Mouse (Mus musculus) limb, embryonic 11.5 days (tissue): ENCODE results near the gene Plpp7. TPM values are rescaled to one million over a fixed set of nuclear protein-coding genes. Genes with fewer than 3 reads are reported as not detected.
A peak's percentile ranks its signal among the peaks of the same experiment; 100 is the strongest.

Experiments used
- ATAC-seq: fragments of 200-750 bp; cut with Nextera tagmentation; 2 replicates; pipeline ENCODE4 v1.8.0; 2017; ENCODE audit warnings: low read depth; ENCODE audit not compliant: insufficient number of reproducible peaks, low FRiP score, low TSS enrichment
- DNase-seq: peaks from one replicate; pipeline ENCODE4 v3.0.0-alpha.2; 2015; ENCODE audit warnings: low spot score
- H3K27ac ChIP-seq: fragments of 300-500 bp; sonication (generic); replicated peaks from 2 replicates; pipeline ENCODE4 v1.5.1; 2014; ENCODE audit warnings: low read depth, mild to moderate bottlenecking, low read length
- H3K27me3 ChIP-seq: fragments of 300-500 bp; sonication (generic); 2 replicates; pipeline ENCODE4 v1.6.1; 2014; ENCODE audit warnings: mild to moderate bottlenecking, low read length, mixed read lengths; ENCODE audit not compliant: control insufficient read depth, insufficient read depth
- H3K36me3 ChIP-seq: fragments of 300-500 bp; sonication (generic); 2 replicates; pipeline ENCODE4 v1.6.1; 2014; ENCODE audit warnings: mild to moderate bottlenecking, low read length, moderate library complexity, mixed read lengths; ENCODE audit not compliant: control insufficient read depth, insufficient read depth
- H3K4me1 ChIP-seq: fragments of 300-500 bp; sonication (generic); 2 replicates; pipeline ENCODE4 v1.6.1; 2014; ENCODE audit warnings: low read length, mixed read lengths; ENCODE audit not compliant: control insufficient read depth, insufficient read depth
- H3K4me2 ChIP-seq: fragments of 300-500 bp; sonication (generic); 2 replicates; pipeline ENCODE4 v1.6.1; 2014; ENCODE audit warnings: low read depth, mild to moderate bottlenecking, moderate library complexity; ENCODE audit not compliant: severe bottlenecking
- H3K4me3 ChIP-seq: fragments of 300-500 bp; sonication (generic); 2 replicates; pipeline ENCODE4 v1.5.1; 2014; ENCODE audit warnings: low read depth, low read length
- H3K9ac ChIP-seq: fragments of 300-500 bp; sonication (generic); 2 replicates; pipeline ENCODE4 v1.6.1; 2014; ENCODE audit warnings: mild to moderate bottlenecking, low read length
- H3K9me3 ChIP-seq: fragments of 300-500 bp; sonication (generic); 2 replicates; pipeline ENCODE4 v1.6.1; 2016; ENCODE audit warnings: low read length; ENCODE audit not compliant: control insufficient read depth
- WGBS: fragments of 180-500 bp; shearing (Covaris S2); extraction: QIAGEN DNeasy Blood & Tissue Kit; methylation state at CpG from one replicate; pipeline ENCODE4 v1.1.7; 2014; 5-methylcytosine and 5-hydroxymethylcytosine counted together
- polyA plus RNA-seq: library from polyadenylated mRNA; unstranded; fragments of >200 nt; fragmentation: Nextera tagmentation; extraction: Ambion mirVana; gene quantifications from 2 replicates; pipeline ENCODE4 v1.2.1, GENCODE M21; 2014

The Plpp7 gene
- polyA plus RNA-seq, 1 experiment from 2014 or later: 2.7 TPM

GRCm38 (mm10) chr2:32153041-32153790, 57.9 kb downstream of the Plpp7 start:
- Histone ChIP-seq H3K4me1 (peaks cover 52% of the 10 kb centered on the region), H3K9me3 (no peaks in the 10 kb centered on the region), H3K9ac (peak overlapping the region; percentile 58), H3K27me3 (no peaks in the 10 kb centered on the region), H3K4me3 (peak overlapping the region; percentile 77), H3K36me3 (no peaks in the 10 kb centered on the region; the same call in 1 of the 2 replicates), H3K27ac (peak overlapping the region; percentile 75), H3K4me2 (peak overlapping the region; percentile 80)
- 7% methylated on average over 13 of the region's 13 CpGs for WGBS
- ATAC-seq (no peak), DNase-seq (peak; percentile 46)

GRCm38 (mm10) chr2:32153791-32154119, 58.4 kb downstream of the Plpp7 start:
- Histone ChIP-seq H3K9ac (no peak overlapping the region; the same call in 1 of the 2 replicates), H3K9me3 (no peaks in the 10 kb centered on the region), H3K4me1 (peaks cover 56% of the 10 kb centered on the region), H3K4me3 (peak overlapping the region; percentile 77), H3K4me2 (peak overlapping the region; percentile 80), H3K27me3 (no peaks in the 10 kb centered on the region), H3K36me3 (no peaks in the 10 kb centered on the region; the same call in 1 of the 2 replicates), H3K27ac (no peak overlapping the region)
- peak; percentile 41 for DNase-seq
- ATAC-seq: no peak
- WGBS: 17% methylated on average over 4 of the region's 4 CpGs

DNA sequence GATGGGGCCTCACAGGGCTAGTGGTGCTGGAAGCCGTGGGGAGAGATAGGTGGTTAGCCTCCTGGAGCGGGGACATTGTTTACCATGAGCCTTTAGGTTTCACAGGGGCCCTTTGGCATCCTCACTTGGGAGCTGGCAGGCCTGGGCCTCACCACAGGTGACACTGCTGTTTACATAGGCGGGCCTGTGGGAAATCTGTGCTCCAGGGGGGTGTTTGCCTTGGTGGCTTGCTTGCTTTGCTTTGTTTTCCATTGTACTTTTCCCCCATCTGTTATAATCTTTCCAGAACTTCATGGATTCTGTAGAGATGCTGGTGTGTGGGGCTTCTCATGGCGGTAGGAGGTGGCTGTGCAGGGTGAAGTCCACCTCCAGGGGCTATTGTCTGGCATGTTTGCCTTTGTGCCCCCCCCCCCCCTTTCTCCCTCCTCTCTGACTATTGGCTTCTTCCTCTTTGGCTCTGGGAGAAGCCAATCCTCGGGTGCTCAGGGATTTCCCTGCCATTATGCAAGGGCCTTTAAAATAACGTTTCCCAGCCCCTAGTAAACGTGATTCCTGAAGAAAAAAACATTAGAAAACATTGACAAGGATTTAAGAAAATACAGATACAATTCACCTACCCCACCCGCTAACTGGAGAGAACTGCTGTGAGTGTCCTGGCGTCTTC, 59.1 kb downstream of the Plpp7 start:
- ATAC-seq: no peak
- Histone ChIP-seq H3K27ac (no peak overlapping the region; the same call in 1 of the 2 replicates), H3K27me3 (no peaks in the 10 kb centered on the region), H3K9me3 (no peaks in the 10 kb centered on the region), H3K4me2 (peak overlapping the region; percentile 80; the same call in 1 of the 2 replicates), H3K4me1 (peaks cover 59% of the 10 kb centered on the region), H3K4me3 (peak overlapping the region; percentile 23), H3K36me3 (no peaks in the 10 kb centered on the region; the same call in 1 of the 2 replicates), H3K9ac (peak overlapping the region; percentile 38; the same call in 1 of the 2 replicates)
- no peak for DNase-seq
- WGBS: 26% methylated on average over 9 of the region's 9 CpGs

- H3K4me1 ChIP-seq: peaks cover 59% of the 10 kb centered on the region
- no peaks in the 10 kb centered on the region for H3K27me3 ChIP-seq
- 66% methylated on average over 7 of the region's 7 CpGs for WGBS
- no peak overlapping the region; the same call in 1 of the 2 replicates for H3K27ac ChIP-seq
- no peak overlapping the region for H3K4me2 ChIP-seq
- no peaks in the 10 kb centered on the region; the same call in 1 of the 2 replicates for H3K36me3 ChIP-seq
- DNase-seq: no peak
- H3K9me3 ChIP-seq: no peaks in the 10 kb centered on the region
- H3K4me3 ChIP-seq: no peak overlapping the region
- H3K9ac ChIP-seq: no peak overlapping the region
- no peak for ATAC-seq
Measured at GRCm38 (mm10) chr2:32154998-32155541, 59.7 kb downstream of the Plpp7 start.

- Histone ChIP-seq H3K4me3 (no peak overlapping the region), H3K27me3 (no peaks in the 10 kb centered on the region), H3K27ac (no peak overlapping the region), H3K36me3 (no peaks in the 10 kb centered on the region; the same call in 1 of the 2 replicates), H3K4me1 (peaks cover 59% of the 10 kb centered on the region), H3K9me3 (no peaks in the 10 kb centered on the region), H3K9ac (no peak overlapping the region), H3K4me2 (no peak overlapping the region)
- WGBS: 33% methylated on average over 6 of the region's 6 CpGs
- DNase-seq: no peak
- no peak for ATAC-seq
Measured at GRCm38 (mm10) chr2:32155614-32156013, 60.3 kb downstream of the Plpp7 start.

DNA sequence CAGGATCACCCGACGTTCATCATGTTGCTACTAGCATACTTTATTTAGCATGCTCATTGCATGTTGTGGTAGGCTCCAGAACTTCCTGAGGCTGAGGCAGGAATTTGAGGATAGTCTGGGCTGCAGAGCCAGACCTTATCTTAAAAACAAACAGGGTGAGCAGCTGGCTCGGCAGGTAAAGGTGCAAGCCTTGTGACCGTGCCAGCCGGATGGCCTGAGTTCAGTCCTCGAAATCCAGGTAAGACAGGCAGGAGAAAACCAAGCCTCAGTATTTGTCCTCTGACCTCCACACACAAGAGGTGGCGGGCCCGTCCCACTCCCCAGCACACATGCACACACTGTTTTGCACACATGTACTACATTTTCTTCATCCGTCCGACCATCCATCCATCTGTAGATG, 61.3 kb downstream of the Plpp7 start:
- Histone ChIP-seq H3K9me3 (no peaks in the 10 kb centered on the region), H3K4me1 (peaks cover 59% of the 10 kb centered on the region), H3K9ac (peak overlapping the region; percentile 18; the same call in 1 of the 2 replicates), H3K36me3 (no peaks in the 10 kb centered on the region; the same call in 1 of the 2 replicates), H3K4me2 (0 out of 2 replicates have a peak overlapping the region, but pooled peaks have one; percentile 7), H3K27me3 (no peaks in the 10 kb centered on the region), H3K4me3 (no peak overlapping the region), H3K27ac (peak overlapping the region; percentile 74)
- ATAC-seq (no peak), DNase-seq (no peak)
- WGBS: 55% methylated on average over 10 of the region's 10 CpGs

- peaks cover 57% of the 10 kb centered on the region for H3K4me1 ChIP-seq
- H3K27me3 ChIP-seq: no peaks in the 10 kb centered on the region
- no peaks in the 10 kb centered on the region for H3K9me3 ChIP-seq
- ATAC-seq: no peak
- 32% methylated on average over 4 of the region's 4 CpGs for WGBS
- H3K27ac ChIP-seq: peak overlapping the region; percentile 74
- H3K4me3 ChIP-seq: no peak overlapping the region
- no peaks in the 10 kb centered on the region; the same call in 1 of the 2 replicates for H3K36me3 ChIP-seq
- 0 out of 2 replicates have a peak overlapping the region, but pooled peaks have one; percentile 7 for H3K4me2 ChIP-seq
- H3K9ac ChIP-seq: no peak overlapping the region
- DNase-seq: peak; percentile 34
Measured at GRCm38 (mm10) chr2:32157328-32157727, 62.0 kb downstream of the Plpp7 start.

GRCm38 (mm10) chr2:32158616-32159239, 63.4 kb downstream of the Plpp7 start:
- ATAC-seq (no peak), DNase-seq (no peak)
- Histone ChIP-seq H3K27me3 (no peaks in the 10 kb centered on the region), H3K27ac (no peak overlapping the region), H3K9me3 (no peaks in the 10 kb centered on the region), H3K36me3 (peaks cover 2% of the 10 kb centered on the region; the same call in 1 of the 2 replicates), H3K4me2 (no peak overlapping the region), H3K4me3 (no peak overlapping the region), H3K4me1 (peaks cover 44% of the 10 kb centered on the region), H3K9ac (no peak overlapping the region)
- 65% methylated on average over 12 of the region's 12 CpGs for WGBS
